Mouse (Mus musculus): ENCODE results near the gene Tlcd2.

DNA sequence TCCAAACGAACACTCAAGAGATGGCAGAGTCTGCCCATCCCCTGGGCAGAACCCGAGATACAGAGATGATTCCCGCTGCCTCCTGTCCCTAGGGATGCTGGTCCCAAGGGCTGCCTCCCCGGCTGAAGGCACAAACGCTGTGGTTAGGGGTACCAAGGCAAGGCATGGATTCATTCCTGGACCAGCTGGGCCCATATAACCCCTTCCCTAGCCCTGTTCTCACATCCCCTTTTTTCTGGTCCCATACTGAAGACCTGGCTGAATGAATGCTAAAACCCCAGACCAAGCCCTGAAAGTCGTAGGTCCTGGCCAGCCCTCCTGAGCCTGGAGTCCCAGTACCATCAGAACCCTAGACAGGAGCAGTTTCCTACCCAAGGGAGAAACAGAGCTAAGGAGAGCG, 20.5 kb upstream of the Tlcd2 start:
- TF ChIP-seq CTCF (IDR thresholded peaks at IDR 0.05) (no peak), EP300 (IDR thresholded peaks at IDR 0.05; ENCODE audit: insufficient read depth, low read depth, low read length) (no peak)

Data from heart, adult 2 months (tissue).